Mouse (Mus musculus): Measurements from ENCODE around the gene Tiam1. TPM values are rescaled to one million over a fixed set of nuclear protein-coding genes. Genes with fewer than 3 reads are reported as not detected.
A peak's percentile ranks its signal among the peaks of the same experiment; 100 is the strongest.

Gene Tiam1
- polyA plus RNA-seq, 1 experiment from 2014 or later: 7.4 TPM

DNA sequence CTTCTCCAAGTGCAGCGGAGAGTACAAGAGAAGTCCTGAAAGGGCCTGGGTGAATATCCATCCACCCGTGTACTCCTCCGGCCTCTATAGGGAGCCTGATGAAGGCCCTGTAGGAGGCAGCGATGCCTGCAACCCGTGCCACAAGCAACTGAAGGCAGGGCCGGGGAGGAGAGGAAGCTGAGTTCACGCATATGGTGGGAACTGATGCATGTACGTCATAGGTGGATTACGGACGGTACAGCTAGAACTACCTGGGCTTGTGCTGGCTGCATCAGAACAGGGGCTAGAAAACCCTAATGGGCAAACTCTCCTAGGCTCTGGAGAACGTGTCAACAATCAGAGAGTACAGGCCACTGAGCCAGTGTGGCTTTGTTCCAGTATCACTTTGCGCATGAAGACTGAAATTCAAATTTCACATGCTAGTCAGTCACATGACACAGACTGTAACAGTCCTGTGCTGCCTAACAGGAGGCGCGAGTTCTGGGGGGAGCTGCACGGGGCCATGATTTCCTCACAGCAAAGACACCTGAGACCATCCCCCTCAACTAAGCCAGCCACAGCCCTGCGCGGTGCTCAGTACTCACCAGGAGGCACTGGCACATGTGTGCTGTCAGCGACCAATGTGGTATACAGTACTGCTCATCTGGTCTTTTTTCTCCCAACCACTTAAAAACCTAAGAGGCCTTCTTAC lies 156.8 kb downstream of the Tiam1 start:
- WGBS: 87% methylated on average over 18 of the region's 18 CpGs
- no peak for ATAC-seq

GRCm38 (mm10) chr16:89985702-89986481 lies 157.7 kb downstream of the Tiam1 start:
- ATAC-seq: no peak

More for the DNA sequence above, 156.8 kb downstream of the Tiam1 start:
- no peak overlapping the region for H3K9ac ChIP-seq (ENCODE audit: low read depth, low read length)
- no peak overlapping the region for H3K4me2 ChIP-seq (ENCODE audit: low read depth, low read length)
- no peaks in the 10 kb centered on the region for H3K27me3 ChIP-seq (replicated peaks; ENCODE audit: control insufficient read depth, insufficient read depth, low read length)
- H3K27ac ChIP-seq (ENCODE audit: low read length): no peak overlapping the region
- no peaks in the 10 kb centered on the region for H3K9me3 ChIP-seq (ENCODE audit: control insufficient read depth, low read length)
- no peaks in the 10 kb centered on the region for H3K36me3 ChIP-seq (ENCODE audit: control insufficient read depth, insufficient read depth, low read length)
- no peaks in the 10 kb centered on the region for H3K4me1 ChIP-seq (ENCODE audit: control insufficient read depth, insufficient read depth, low read length)
- H3K4me3 ChIP-seq (ENCODE audit: low read length): no peak overlapping the region

DNA sequence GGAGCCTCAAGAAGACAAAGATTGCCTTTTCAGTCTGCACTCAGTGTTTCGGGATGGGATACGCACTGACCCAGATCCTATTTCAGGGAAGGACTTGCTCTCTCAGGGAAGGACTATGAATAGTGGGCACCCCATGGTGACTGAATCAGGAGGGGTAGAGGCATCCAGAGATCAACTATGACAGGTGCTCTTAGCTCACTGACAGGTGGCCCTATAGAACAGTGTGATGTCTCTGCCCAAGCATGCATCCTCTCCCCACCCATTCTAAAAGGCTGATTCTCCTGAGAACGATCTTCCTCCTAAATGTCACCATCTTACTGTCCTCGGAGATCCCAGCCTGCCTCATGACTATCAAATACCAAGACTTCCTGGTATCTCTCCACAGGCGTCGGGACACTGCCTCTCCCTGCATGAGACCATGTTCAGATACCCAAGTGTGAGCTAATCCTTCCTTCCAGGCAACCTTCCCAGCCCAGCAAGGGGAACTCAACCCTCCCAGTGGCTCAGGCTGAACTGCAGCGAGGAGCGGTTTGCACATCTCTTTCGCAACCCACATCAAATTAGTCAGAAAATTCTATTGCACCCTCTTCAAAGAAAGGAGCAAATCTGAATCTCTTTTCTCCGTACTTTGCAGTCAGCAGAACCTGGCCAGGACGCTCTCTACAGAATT lies 163.4 kb downstream of the Tiam1 start:
- H3K4me1 ChIP-seq (ENCODE audit: control insufficient read depth, insufficient read depth, low read length): no peaks in the 10 kb centered on the region
- no peaks in the 10 kb centered on the region for H3K9me3 ChIP-seq (ENCODE audit: control insufficient read depth, low read length)
- H3K36me3 ChIP-seq (ENCODE audit: control insufficient read depth, insufficient read depth, low read length): no peaks in the 10 kb centered on the region
- no peak overlapping the region for H3K4me2 ChIP-seq (ENCODE audit: low read depth, low read length)
- H3K4me3 ChIP-seq (ENCODE audit: low read length): no peak overlapping the region
- WGBS: 86% methylated on average over 11 of the region's 11 CpGs
- no peak overlapping the region for H3K27ac ChIP-seq (ENCODE audit: low read length)
- no peak for ATAC-seq
- no peak overlapping the region for H3K9ac ChIP-seq (ENCODE audit: low read depth, low read length)
- H3K27me3 ChIP-seq (replicated peaks; ENCODE audit: control insufficient read depth, insufficient read depth, low read length): no peaks in the 10 kb centered on the region

More at GRCm38 (mm10) chr16:89985702-89986481, 157.7 kb downstream of the Tiam1 start:
- Histone ChIP-seq H3K27ac (ENCODE audit: low read length) (no peak overlapping the region), H3K4me1 (ENCODE audit: control insufficient read depth, insufficient read depth, low read length) (no peaks in the 10 kb centered on the region), H3K4me3 (ENCODE audit: low read length) (no peak overlapping the region), H3K9ac (ENCODE audit: low read depth, low read length) (no peak overlapping the region), H3K27me3 (replicated peaks; ENCODE audit: control insufficient read depth, insufficient read depth, low read length) (no peaks in the 10 kb centered on the region), H3K9me3 (ENCODE audit: control insufficient read depth, low read length) (no peaks in the 10 kb centered on the region), H3K36me3 (ENCODE audit: control insufficient read depth, insufficient read depth, low read length) (no peaks in the 10 kb centered on the region), H3K4me2 (ENCODE audit: low read depth, low read length) (no peak overlapping the region)
- WGBS: 73% methylated on average over 20 of the region's 20 CpGs

- H3K4me2 ChIP-seq (ENCODE audit: low read depth, low read length): no peak overlapping the region
- H3K9ac ChIP-seq (ENCODE audit: low read depth, low read length): no peak overlapping the region
- no peak overlapping the region for H3K4me3 ChIP-seq (ENCODE audit: low read length)
- H3K9me3 ChIP-seq (ENCODE audit: control insufficient read depth, low read length): no peaks in the 10 kb centered on the region
- no peaks in the 10 kb centered on the region for H3K36me3 ChIP-seq (ENCODE audit: control insufficient read depth, insufficient read depth, low read length)
- WGBS: 85% methylated on average over 9 of the region's 9 CpGs
- ATAC-seq: no peak
- H3K27me3 ChIP-seq (replicated peaks; ENCODE audit: control insufficient read depth, insufficient read depth, low read length): no peaks in the 10 kb centered on the region
- no peak overlapping the region for H3K27ac ChIP-seq (ENCODE audit: low read length)
- H3K4me1 ChIP-seq (ENCODE audit: control insufficient read depth, insufficient read depth, low read length): 0 out of 2 replicates have a peak, but pooled peaks cover 3% of the 10 kb centered on the region
Measured at GRCm38 (mm10) chr16:89975441-89975840, 168.1 kb downstream of the Tiam1 start.

DNA sequence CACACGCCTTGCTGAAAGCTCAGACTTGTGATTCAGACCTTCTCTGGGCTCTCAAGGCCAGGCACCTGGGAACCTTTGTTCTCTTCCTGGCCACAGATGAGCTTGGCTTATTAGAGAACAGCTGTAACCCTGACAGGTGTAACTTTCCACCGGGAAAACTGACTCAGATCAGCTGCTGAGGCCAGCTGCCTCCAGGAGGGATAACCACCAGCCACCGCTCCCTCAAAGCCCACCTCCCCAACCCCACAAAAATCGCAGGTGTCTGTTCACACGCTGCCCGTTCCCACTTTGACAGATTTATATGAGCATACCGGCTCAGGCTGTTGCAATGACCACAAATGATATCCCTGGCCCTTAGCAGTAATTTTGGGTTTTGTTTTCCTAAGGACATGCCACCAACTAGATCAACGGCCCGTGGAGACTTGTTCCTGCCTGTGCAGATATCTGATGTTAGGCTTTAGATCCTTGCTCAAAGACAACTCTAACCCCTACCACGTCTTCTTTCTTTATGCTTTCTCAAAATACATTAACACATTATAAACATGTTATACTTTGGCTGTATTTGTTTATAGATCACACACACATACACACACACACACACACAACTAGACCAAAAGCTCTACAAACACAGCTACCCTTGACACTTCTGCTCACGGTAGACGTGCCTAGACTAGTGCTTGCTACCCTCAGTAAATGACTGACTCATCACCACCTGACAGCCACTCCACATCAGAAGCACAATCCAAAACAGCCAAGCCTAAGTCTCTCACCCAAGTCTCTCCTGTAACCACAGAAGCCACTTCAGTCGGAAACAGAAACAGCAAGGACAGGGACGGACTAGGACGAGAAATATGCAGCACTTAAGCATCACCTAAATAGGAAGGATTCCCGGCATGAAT lies 169.5 kb downstream of the Tiam1 start:
- Histone ChIP-seq H3K36me3 (ENCODE audit: control insufficient read depth, insufficient read depth, low read length) (no peaks in the 10 kb centered on the region), H3K27me3 (replicated peaks; ENCODE audit: control insufficient read depth, insufficient read depth, low read length) (no peaks in the 10 kb centered on the region), H3K4me3 (ENCODE audit: low read length) (no peak overlapping the region), H3K4me1 (ENCODE audit: control insufficient read depth, insufficient read depth, low read length) (0 out of 2 replicates have a peak, but pooled peaks cover 3% of the 10 kb centered on the region), H3K27ac (ENCODE audit: low read length) (no peak overlapping the region), H3K9me3 (ENCODE audit: control insufficient read depth, low read length) (no peaks in the 10 kb centered on the region), H3K9ac (ENCODE audit: low read depth, low read length) (no peak overlapping the region), H3K4me2 (ENCODE audit: low read depth, low read length) (no peak overlapping the region)
- 67% methylated on average over 16 of the region's 16 CpGs for WGBS
- no peak for ATAC-seq

DNA sequence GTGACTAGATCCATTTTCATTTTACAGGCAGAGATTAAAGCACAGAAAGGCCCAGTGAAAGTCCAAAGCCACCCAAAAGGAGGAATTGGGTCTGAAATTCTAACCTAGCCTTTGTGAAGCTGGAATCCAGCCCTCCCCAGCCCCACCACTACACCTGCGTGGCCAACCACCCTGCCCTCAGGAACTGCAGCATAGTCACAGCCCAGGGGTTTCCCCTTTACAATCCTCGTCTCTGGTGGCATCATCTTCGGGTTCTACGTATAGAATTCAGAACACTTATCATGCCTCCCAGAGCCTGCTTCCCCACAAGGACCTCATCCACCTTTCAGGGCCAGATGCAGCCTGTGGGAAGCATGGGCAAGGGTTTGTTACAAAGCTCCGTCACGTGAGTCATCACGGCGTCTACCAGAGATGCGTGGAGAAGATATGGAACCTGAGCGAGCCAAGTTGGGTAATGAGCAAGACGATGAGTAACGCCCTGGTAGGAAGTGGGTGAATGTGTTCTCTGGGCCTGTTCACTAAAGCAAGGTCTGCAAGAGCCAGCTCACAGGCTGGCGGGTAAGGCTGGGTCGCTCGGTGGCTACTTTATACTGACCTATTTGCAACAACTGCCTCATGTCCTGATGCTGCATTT lies 170.6 kb downstream of the Tiam1 start:
- Histone ChIP-seq H3K9me3 (ENCODE audit: control insufficient read depth, low read length) (no peaks in the 10 kb centered on the region), H3K9ac (ENCODE audit: low read depth, low read length) (no peak overlapping the region), H3K36me3 (ENCODE audit: control insufficient read depth, insufficient read depth, low read length) (no peaks in the 10 kb centered on the region), H3K4me3 (ENCODE audit: low read length) (no peak overlapping the region), H3K4me1 (ENCODE audit: control insufficient read depth, insufficient read depth, low read length) (0 out of 2 replicates have a peak, but pooled peaks cover 5% of the 10 kb centered on the region), H3K4me2 (ENCODE audit: low read depth, low read length) (no peak overlapping the region), H3K27me3 (replicated peaks; ENCODE audit: control insufficient read depth, insufficient read depth, low read length) (no peaks in the 10 kb centered on the region), H3K27ac (ENCODE audit: low read length) (no peak overlapping the region)
- 91% methylated on average over 15 of the region's 15 CpGs for WGBS
- no peak for ATAC-seq

DNA sequence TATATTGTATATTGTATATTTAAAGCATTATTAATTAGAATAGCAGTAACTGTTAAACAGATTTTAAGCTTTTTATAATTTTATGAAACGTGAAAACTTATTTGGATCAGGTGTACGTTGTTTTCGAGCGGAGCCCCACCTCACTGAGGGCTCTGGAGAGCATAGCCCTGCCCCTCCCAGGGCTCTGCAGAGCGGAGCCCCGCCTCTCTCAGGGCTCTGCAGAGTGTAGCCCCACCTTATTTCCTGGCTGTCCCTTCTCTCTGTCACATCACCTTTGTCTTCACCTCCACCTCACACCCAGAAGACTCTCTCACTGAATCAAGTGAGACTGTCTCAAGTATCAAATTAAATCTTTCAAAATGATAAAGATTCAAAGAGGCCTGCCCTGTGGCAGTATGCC lies 171.6 kb downstream of the Tiam1 start:
- WGBS: 80% methylated on average over 6 of the region's 6 CpGs

DNA sequence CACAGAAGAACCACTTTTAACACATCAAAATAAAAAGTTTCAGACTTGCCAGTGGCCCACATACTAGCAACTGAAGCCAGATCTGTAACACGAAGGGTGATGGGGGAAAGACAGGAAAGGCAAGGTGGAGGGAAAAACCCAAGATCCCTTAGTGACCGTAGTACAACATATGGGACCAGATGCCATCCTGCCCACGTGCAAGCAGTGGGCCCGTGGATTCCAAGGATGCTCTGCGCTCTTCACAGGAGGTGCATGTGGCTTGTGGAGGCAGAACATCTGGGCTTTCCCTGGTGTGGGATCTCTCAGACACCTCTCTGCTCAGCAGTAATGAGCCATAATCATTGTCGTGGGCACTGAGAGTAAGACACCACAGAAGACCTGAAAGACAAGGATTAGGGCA lies 175.5 kb downstream of the Tiam1 start:
- no peak for ATAC-seq
- Histone ChIP-seq H3K4me1 (ENCODE audit: control insufficient read depth, insufficient read depth, low read length) (0 out of 2 replicates have a peak, but pooled peaks cover 5% of the 10 kb centered on the region), H3K4me3 (ENCODE audit: low read length) (no peak overlapping the region), H3K9ac (ENCODE audit: low read depth, low read length) (no peak overlapping the region), H3K4me2 (ENCODE audit: low read depth, low read length) (no peak overlapping the region), H3K9me3 (ENCODE audit: control insufficient read depth, low read length) (peaks cover 8% of the 10 kb centered on the region; the same call in 1 of the 2 replicates), H3K27me3 (replicated peaks; ENCODE audit: control insufficient read depth, insufficient read depth, low read length) (no peaks in the 10 kb centered on the region), H3K27ac (ENCODE audit: low read length) (no peak overlapping the region), H3K36me3 (ENCODE audit: control insufficient read depth, insufficient read depth, low read length) (no peaks in the 10 kb centered on the region)
- WGBS: 75% methylated on average over 6 of the region's 6 CpGs

More for the DNA sequence above, 171.6 kb downstream of the Tiam1 start:
- H3K4me1 ChIP-seq (ENCODE audit: control insufficient read depth, insufficient read depth, low read length): 0 out of 2 replicates have a peak, but pooled peaks cover 5% of the 10 kb centered on the region
- no peaks in the 10 kb centered on the region for H3K36me3 ChIP-seq (ENCODE audit: control insufficient read depth, insufficient read depth, low read length)
- H3K27ac ChIP-seq (ENCODE audit: low read length): no peak overlapping the region
- H3K4me2 ChIP-seq (ENCODE audit: low read depth, low read length): no peak overlapping the region
- no peak overlapping the region for H3K4me3 ChIP-seq (ENCODE audit: low read length)
- H3K27me3 ChIP-seq (replicated peaks; ENCODE audit: control insufficient read depth, insufficient read depth, low read length): no peaks in the 10 kb centered on the region
- ATAC-seq: peak; percentile 85
- H3K9me3 ChIP-seq (ENCODE audit: control insufficient read depth, low read length): no peaks in the 10 kb centered on the region
- H3K9ac ChIP-seq (ENCODE audit: low read depth, low read length): no peak overlapping the region
